Mouse (Mus musculus): Measurements from ENCODE around the gene Ncor1.

Gene Ncor1

GRCm38 (mm10) chr11:62268381-62268780, 190.0 kb downstream of the Ncor1 start:
- no peak for DNase-seq (ENCODE audit: low spot score in 2 of 2)

- DNase-seq (ENCODE audit: low spot score in 2 of 2), result no peak
These were observed 191.7 kb downstream of the Ncor1 start for GRCm38 (mm10) chr11:62266466-62267214.

All from spleen, postnatal 14 days (tissue).